In genomic region chr8:120912463-120912862, GRCm38 (mm10) we compare ENCODE assay signal across 15 mouse cellular contexts.
"Had no signal": no experiment of that assay in that cellular context is flagged by ENCODE, and none has a peak within 500 bp of the region (broad histone marks: within the 10 kb centered on the region; RNA-seq: fewer than 3 reads in every experiment).

No protein-coding gene starts in this region.

- H3K9ac ChIP-seq: limb, embryonic 15.5 days; liver, embryonic 12.5 days; lung, embryonic 15.5 days; midbrain, embryonic 12.5 days; neural tube, embryonic 13.5 days had no signal

- H3K4me2 ChIP-seq: limb, embryonic 15.5 days; liver, embryonic 12.5 days; lung, embryonic 15.5 days; midbrain, embryonic 12.5 days; neural tube, embryonic 13.5 days had no signal

- H3K36me3 ChIP-seq: limb, embryonic 15.5 days; liver, embryonic 12.5 days; lung, embryonic 15.5 days; midbrain, embryonic 12.5 days; neural tube, embryonic 13.5 days had no signal

- H3K4me3 ChIP-seq: limb, embryonic 15.5 days; liver, embryonic 12.5 days; lung, embryonic 15.5 days; midbrain, embryonic 12.5 days; neural tube, embryonic 13.5 days had no signal

- H3K27me3 ChIP-seq: lung, embryonic 15.5 days had no signal

- DNase-seq: kidney, adult 9 months; kidney, postnatal 36 days; layer of hippocampus, adult 9-11 months; retina, postnatal 1 day; right cerebral cortex, postnatal 4 days; spleen, adult 18-20 months; thymus, adult 18-20 months; thymus, postnatal 14 days had no signal

- H3K9me3 ChIP-seq: limb, embryonic 15.5 days; liver, embryonic 12.5 days; lung, embryonic 15.5 days; midbrain, embryonic 12.5 days; neural tube, embryonic 13.5 days had no signal

- ATAC-seq: liver, embryonic 12.5 days; midbrain, embryonic 16.5 days had no signal

- H3K27ac ChIP-seq: kidney, postnatal 0 days; limb, embryonic 15.5 days; liver, embryonic 12.5 days; lung, embryonic 15.5 days; midbrain, embryonic 12.5 days; neural tube, embryonic 13.5 days had no signal

- H3K4me1 ChIP-seq: neural tube, embryonic 13.5 days had no signal
